ENCODE assay signal across 8 mouse cellular contexts in genomic region chr3:90586906-90587305, GRCm38 (mm10). TPM values are rescaled to one million over a fixed set of nuclear protein-coding genes. Genes with fewer than 3 reads are reported as not detected.
DNase-seq lines count a peak whose midpoint lies in the region; ATAC-seq and TF ChIP-seq lines count a peak whose summit lies in the region.
"Had no signal": no experiment of that assay in that cellular context is flagged by ENCODE, and none has a peak within 500 bp of the region (broad histone marks: within the 10 kb centered on the region; RNA-seq: fewer than 3 reads in every experiment).

No protein-coding gene starts in this region.

- peak overlapping the region; percentile 84 for H3K27ac ChIP-seq in bone marrow, adult 2 months (ENCODE audit: control insufficient read depth, insufficient read depth, low read depth, low read length, poor library complexity)
- peak overlapping the region; percentile 61 for H3K27ac ChIP-seq in liver, embryonic 15.5 days (replicated peaks)
- peak overlapping the region; percentile 87 for H3K27ac ChIP-seq in spleen, adult 2 months (ENCODE audit: insufficient read depth, low read length)
- H3K27ac ChIP-seq in cerebellum, adult 2 months (ENCODE audit: insufficient read depth, low read length), result no peak overlapping the region

- no peaks in the 10 kb centered on the region for H3K9me3 ChIP-seq in liver, embryonic 15.5 days (replicated peaks)

- H3K4me3 ChIP-seq in bone marrow, adult 2 months (replicated peaks; ENCODE audit: control insufficient read depth, low read depth, low read length), result peak overlapping the region; percentile 21
- H3K4me3 ChIP-seq in liver, embryonic 15.5 days (replicated peaks), result no peak overlapping the region
- peak overlapping the region; percentile 2; the same call in 1 of the 2 replicates for H3K4me3 ChIP-seq in spleen, adult 2 months (ENCODE audit: extremely low read depth, insufficient read depth, insufficient read length)
- no peak overlapping the region for H3K4me3 ChIP-seq in cerebellum, adult 2 months (replicated peaks; ENCODE audit: insufficient read depth, low read depth, low read length)

- H3K9ac ChIP-seq in liver, embryonic 15.5 days, result no peak overlapping the region

- ATAC-seq in liver, embryonic 15.5 days (ENCODE audit: insufficient read depth), result peak; percentile 46; the same call in 1 of the 2 replicates

- peaks cover 18% of the 10 kb centered on the region for H3K4me1 ChIP-seq in bone marrow, adult 2 months (ENCODE audit: control insufficient read depth, insufficient read depth, low read length)
- H3K4me1 ChIP-seq in liver, embryonic 15.5 days (replicated peaks), result peaks cover 3% of the 10 kb centered on the region; the same call in 1 of the 2 replicates
- peaks cover 40% of the 10 kb centered on the region; the same call in 1 of the 2 replicates for H3K4me1 ChIP-seq in spleen, adult 2 months (ENCODE audit: control insufficient read depth, insufficient read depth, insufficient read length)
- no peaks in the 10 kb centered on the region; the same call in 1 of the 2 replicates for H3K4me1 ChIP-seq in cerebellum, adult 2 months (ENCODE audit: control insufficient read depth, insufficient read depth, low read length)

- H3K27me3 ChIP-seq in liver, embryonic 15.5 days, result no peaks in the 10 kb centered on the region
- H3K27me3 ChIP-seq in spleen, adult 2 months (ENCODE audit: control insufficient read depth, insufficient read depth, low read length), result no peaks in the 10 kb centered on the region
- H3K27me3 ChIP-seq in cerebellum, adult 2 months (ENCODE audit: control insufficient read depth, insufficient read depth, low read length), result no peaks in the 10 kb centered on the region

- peak; percentile 87 for DNase-seq in MN1 (ENCODE audit: low spot score)
- DNase-seq in heart, postnatal 14 days, result peak; percentile 67 to 73
- peak; percentile 63 to 90 for DNase-seq in spleen, adult 2 months (ENCODE audit: low read depth in 1 of 2, low spot score in 2 of 2)
- DNase-seq in frontal cortex, postnatal 10 days (ENCODE audit: low spot score in 2 of 2), result no peak
- no peak for DNase-seq in cerebellum, adult 2 months

- H3K4me2 ChIP-seq in liver, embryonic 15.5 days, result no peak overlapping the region

- intact Hi-C loops in heart, postnatal 14 days (cut with DNase I), result loop anchor here (1.0 to 5.0 kb wide), 2 partner anchors 27 to 65 kb away; partner anchors contain the start of gene S100a7a

- TF ChIP-seq CTCF in bone marrow, adult 2 months (IDR thresholded peaks at IDR 0.05; ENCODE audit: control insufficient read depth, insufficient read depth, low read length), result no peak
- no peak for TF ChIP-seq CTCF in spleen, adult 2 months (IDR thresholded peaks at IDR 0.05; ENCODE audit: extremely low read depth, insufficient read depth, insufficient read length, insufficient replicate concordance)
- TF ChIP-seq CTCF in cerebellum, adult 2 months (IDR thresholded peaks at IDR 0.05; ENCODE audit: borderline replicate concordance, insufficient read depth, low read depth, low read length), result no peak

- TF ChIP-seq POLR2A in bone marrow, adult 2 months (IDR thresholded peaks at IDR 0.05; ENCODE audit: borderline replicate concordance, control insufficient read depth, low read depth, low read length), result no peak; the same call in 1 of the 2 replicates
- no peak for TF ChIP-seq POLR2A in spleen, adult 2 months (IDR thresholded peaks at IDR 0.05; ENCODE audit: low read depth, low read length)
- no peak for TF ChIP-seq POLR2A in cerebellum, adult 2 months (IDR thresholded peaks at IDR 0.05; ENCODE audit: borderline replicate concordance, insufficient read depth, low read length)

- WGBS in bone marrow, adult 2 months, result 2% methylated on average over 10 of the region's 10 CpGs
- WGBS in liver, embryonic 15.5 days (ENCODE audit: insufficient replicate concordance), result 18% methylated on average over 10 of the region's 10 CpGs
- 11% methylated on average over 10 of the region's 10 CpGs for WGBS in spleen, adult 2 months
- WGBS in cerebellum, adult 2 months, result 69% methylated on average over 10 of the region's 10 CpGs

- no peaks in the 10 kb centered on the region for H3K36me3 ChIP-seq in liver, embryonic 15.5 days (replicated peaks)
- no peaks in the 10 kb centered on the region for H3K36me3 ChIP-seq in spleen, adult 2 months (ENCODE audit: control insufficient read depth, insufficient read depth, low read length)

RNA-seq across cellular contexts. Expression of gene S100a2, which starts 3.1 kb away (rescaled TPM):
- polyA plus RNA-seq in bone marrow, adult 2 months (2011; ENCODE audit: insufficient read depth, insufficient read length, low replicate concordance, missing spikeins), result not detected in 2 replicates
- not detected for total RNA-seq in heart, postnatal 14 days (2021)
- not detected in 2 replicates for polyA plus RNA-seq in liver, embryonic 15.5 days (2015; fragmentation: Nextera tagmentation; extraction: Ambion mirVana)
- not detected in 2 replicates for polyA plus RNA-seq in spleen, adult 2 months (2012; rRNA removed)
- polyA plus RNA-seq in cerebellum, adult 2 months (2012; rRNA removed), result not detected in 2 replicates
- total RNA-seq: left cerebral cortex, adult 8-10 months had no signal

RNA-seq across cellular contexts. Expression of gene Gm42674, which starts 14.8 kb away (rescaled TPM):
- polyA plus RNA-seq in bone marrow, adult 2 months (2011; ENCODE audit: insufficient read depth, insufficient read length, low replicate concordance, missing spikeins), result not detected in 2 replicates
- total RNA-seq in heart, postnatal 14 days (2021), result not detected
- not detected in 2 replicates for polyA plus RNA-seq in liver, embryonic 15.5 days (2015; fragmentation: Nextera tagmentation; extraction: Ambion mirVana)
- polyA plus RNA-seq in spleen, adult 2 months (2012; rRNA removed), result not detected in 2 replicates
- not detected in 2 replicates for polyA plus RNA-seq in cerebellum, adult 2 months (2012; rRNA removed)
- total RNA-seq: left cerebral cortex, adult 8-10 months had no signal

RNA-seq across cellular contexts. Expression of gene S100a4, which starts 16.7 kb away (rescaled TPM):
- polyA plus RNA-seq in bone marrow, adult 2 months (2011; ENCODE audit: insufficient read depth, insufficient read length, low replicate concordance, missing spikeins), result 71.4 and 238 TPM in 2 replicates
- total RNA-seq in heart, postnatal 14 days (2021), result 10 to 100 TPM; 12.2 to 14.3 TPM
- polyA plus RNA-seq in liver, embryonic 15.5 days (2015; fragmentation: Nextera tagmentation; extraction: Ambion mirVana), result 1.7 and 2.3 TPM in 2 replicates
- polyA plus RNA-seq in spleen, adult 2 months (2012; rRNA removed), result 43.5 and 68.3 TPM in 2 replicates
- 2.7 and 4.1 TPM in 2 replicates for polyA plus RNA-seq in cerebellum, adult 2 months (2012; rRNA removed)

RNA-seq across cellular contexts. Expression of gene S100a5, which starts 21.4 kb away (rescaled TPM):
- not detected in 2 replicates for polyA plus RNA-seq in bone marrow, adult 2 months (2011; ENCODE audit: insufficient read depth, insufficient read length, low replicate concordance, missing spikeins)
- not detected for total RNA-seq in heart, postnatal 14 days (2021)
- not detected in 2 replicates for polyA plus RNA-seq in liver, embryonic 15.5 days (2015; fragmentation: Nextera tagmentation; extraction: Ambion mirVana)
- not detected in 2 replicates for polyA plus RNA-seq in spleen, adult 2 months (2012; rRNA removed)
- polyA plus RNA-seq in cerebellum, adult 2 months (2012; rRNA removed), result not detected in 2 replicates

RNA-seq across cellular contexts. Expression of gene S100a6, which starts 25.8 kb away (rescaled TPM):
- 391 and 969 TPM in 2 replicates for polyA plus RNA-seq in bone marrow, adult 2 months (2011; ENCODE audit: insufficient read depth, insufficient read length, low replicate concordance, missing spikeins)
- 10 to 100 TPM; 62.2 to 71.0 TPM for total RNA-seq in heart, postnatal 14 days (2021)
- polyA plus RNA-seq in liver, embryonic 15.5 days (2015; fragmentation: Nextera tagmentation; extraction: Ambion mirVana), result 14.2 and 15.9 TPM in 2 replicates
- polyA plus RNA-seq in spleen, adult 2 months (2012; rRNA removed), result 90.6 and 121 TPM in 2 replicates
- polyA plus RNA-seq in cerebellum, adult 2 months (2012; rRNA removed), result 32.0 and 36.0 TPM in 2 replicates

Comparison
In these comparisons a context has a peak if more than half of its experiments do, and no peak if none do; other contexts are left out.
1. DNase-seq: peak in MN1 (single experiment), heart, postnatal 14 days (2 of 2) and spleen, adult 2 months (2 of 2); none in frontal cortex, postnatal 10 days (0 of 2) and cerebellum, adult 2 months (0 of 2).
2. H3K4me3 ChIP-seq: peak in bone marrow, adult 2 months (single experiment) and spleen, adult 2 months (single experiment); none in liver, embryonic 15.5 days (single experiment) and cerebellum, adult 2 months (single experiment).